Mouse (Mus musculus) ES-E14 (cell line): Measurements from ENCODE around the gene Hpdl.

Experiments used
- CHD2 ChIP-seq: IDR thresholded peaks from 2 replicates; pipeline ENCODE4 v1.6.1; 2014; ENCODE audit warnings: mild to moderate bottlenecking, low read depth, low read length, inconsistent platforms
- HCFC1 ChIP-seq: IDR thresholded peaks from 2 replicates; pipeline ENCODE4 v1.6.1; 2012; ENCODE audit warnings: low read length, inconsistent platforms, borderline replicate concordance; ENCODE audit not compliant: insufficient read depth
- ZC3H11A ChIP-seq: IDR thresholded peaks from 2 replicates; pipeline ENCODE4 v1.6.1; 2012; ENCODE audit warnings: low read depth, mild to moderate bottlenecking, inconsistent platforms, low read length, borderline replicate concordance

DNA sequence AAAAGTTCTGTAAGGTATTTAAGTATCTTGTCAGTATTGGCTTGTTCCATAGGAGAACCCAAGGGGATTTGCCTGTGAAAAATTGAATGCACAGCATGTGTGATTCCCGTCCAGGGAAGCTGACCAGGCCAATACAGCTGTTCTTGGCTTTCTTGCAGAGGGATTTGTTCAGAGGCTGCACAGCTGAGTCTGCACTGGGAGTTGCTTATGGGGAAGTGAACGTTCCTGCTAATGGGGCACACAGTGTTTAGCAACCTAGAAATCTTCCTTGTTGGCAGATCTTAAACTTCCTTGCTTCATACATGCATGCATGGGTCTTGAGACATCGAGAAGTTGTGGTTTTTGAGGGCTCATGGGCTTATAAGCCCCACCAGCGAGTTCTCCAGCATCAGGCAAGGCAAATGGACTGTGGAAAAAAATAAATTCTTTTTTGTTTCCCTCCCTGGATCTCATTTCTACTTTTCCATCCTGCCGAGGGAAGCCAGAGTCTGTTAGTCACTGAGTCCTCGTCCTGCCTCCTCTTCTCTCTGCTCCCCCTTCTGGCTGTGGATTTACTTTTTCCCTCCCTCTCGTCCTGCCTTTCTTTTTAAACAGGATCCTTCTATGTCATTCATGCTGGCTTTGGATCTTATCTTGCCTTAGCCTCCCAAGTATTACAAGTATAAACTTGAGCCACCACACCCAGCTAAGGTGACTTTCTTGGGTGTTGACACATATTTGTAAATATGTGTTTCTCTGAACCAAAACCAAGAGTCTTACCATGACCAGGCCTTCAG is 33.3 kb downstream of the Hpdl start:
- TF ChIP-seq HCFC1 (no peak), CHD2 (no peak), ZC3H11A (no peak)
